Mouse (Mus musculus) adrenal gland, postnatal 4 days (tissue): Measurements from ENCODE around the gene Zbed4. TPM values are rescaled to one million over a fixed set of nuclear protein-coding genes. Genes with fewer than 3 reads are reported as not detected.
"Not testable (repeated sequence)": the region's sequence is repeated elsewhere in the genome, so short reads cannot be mapped to it uniquely, and the experiment has no call there.

ENCODE experiments used
- DNase-seq, 2 experiments: peaks; one replicate each; pipeline ENCODE4 v3.0.0; 2021 to 2022; ENCODE audit warnings: low spot score in 2 of 2, mixed read lengths in 2 of 2
- total RNA-seq, 2 experiments: library from RNA; stranded (reverse); gene quantifications; 2 replicates each; pipeline ENCODE4 v1.2.3; 2021

Zbed4 gene
- total RNA-seq, 2 experiments from 2014 or later = 11.9 to 15.1 TPM

- DNase-seq = no peak
Observed at GRCm38 (mm10) chr15:88802348-88802747, 50.9 kb downstream of the Zbed4 start.

GRCm38 (mm10) chr15:88808121-88808520 lies 56.7 kb downstream of the Zbed4 start:
- DNase-seq = no peak

GRCm38 (mm10) chr15:88810369-88810768 lies 58.9 kb downstream of the Zbed4 start:
- DNase-seq = no peak

- DNase-seq = no peak
Observed at GRCm38 (mm10) chr15:88813262-88813661, 61.8 kb downstream of the Zbed4 start.

- DNase-seq = not testable (repeated sequence)
Observed at GRCm38 (mm10) chr15:88813873-88814272, 62.4 kb downstream of the Zbed4 start.

GRCm38 (mm10) chr15:88814411-88815047 lies 63.1 kb downstream of the Zbed4 start:
- no peak for DNase-seq

GRCm38 (mm10) chr15:88815196-88815700 lies 63.8 kb downstream of the Zbed4 start:
- no peak for DNase-seq

GRCm38 (mm10) chr15:88819026-88819905 lies 67.8 kb downstream of the Zbed4 start, which contains the start of the genes Alg12 and Creld2:
Gene Alg12 (minus strand): TSS chr15:88819318.
Gene Creld2 (plus strand): TSS chr15:88819646.
- peak; percentile 94 to 99 for DNase-seq

GRCm38 (mm10) chr15:88819906-88820303 lies 68.4 kb downstream of the Zbed4 start:
- no peak for DNase-seq

- DNase-seq = no peak
Observed at GRCm38 (mm10) chr15:88821403-88821802, 69.9 kb downstream of the Zbed4 start.

GRCm38 (mm10) chr15:88822513-88822912 lies 71.1 kb downstream of the Zbed4 start:
- no peak for DNase-seq

- no peak for DNase-seq
Observed at GRCm38 (mm10) chr15:88823376-88823775, 71.9 kb downstream of the Zbed4 start.

- no peak for DNase-seq
Observed at GRCm38 (mm10) chr15:88827466-88827865, 76.0 kb downstream of the Zbed4 start.

- no peak for DNase-seq
Observed at GRCm38 (mm10) chr15:88827991-88828799, 76.7 kb downstream of the Zbed4 start.

- peak; percentile 76 to 78 for DNase-seq
Observed at GRCm38 (mm10) chr15:88828800-88829705, 77.6 kb downstream of the Zbed4 start.

GRCm38 (mm10) chr15:88829791-88830440 lies 78.5 kb downstream of the Zbed4 start:
- DNase-seq = no peak

- no peak for DNase-seq
Observed at GRCm38 (mm10) chr15:88830696-88831095, 79.2 kb downstream of the Zbed4 start.

- no peak for DNase-seq
Observed at GRCm38 (mm10) chr15:88831482-88831881, 80.0 kb downstream of the Zbed4 start.

GRCm38 (mm10) chr15:88832536-88832935 lies 81.1 kb downstream of the Zbed4 start:
- DNase-seq = no peak
